Mouse (Mus musculus) kidney, postnatal 10 days (tissue): ENCODE results near the gene Rnf128.

Experiments
- DNase-seq: peaks from one replicate; pipeline ENCODE4 v3.0.0; 2021; ENCODE audit warnings: mixed read lengths

The Rnf128 gene

GRCm38 (mm10) chrX:139634758-139635157, 71.6 kb downstream of the Rnf128 start:
- DNase-seq, result no peak

DNA sequence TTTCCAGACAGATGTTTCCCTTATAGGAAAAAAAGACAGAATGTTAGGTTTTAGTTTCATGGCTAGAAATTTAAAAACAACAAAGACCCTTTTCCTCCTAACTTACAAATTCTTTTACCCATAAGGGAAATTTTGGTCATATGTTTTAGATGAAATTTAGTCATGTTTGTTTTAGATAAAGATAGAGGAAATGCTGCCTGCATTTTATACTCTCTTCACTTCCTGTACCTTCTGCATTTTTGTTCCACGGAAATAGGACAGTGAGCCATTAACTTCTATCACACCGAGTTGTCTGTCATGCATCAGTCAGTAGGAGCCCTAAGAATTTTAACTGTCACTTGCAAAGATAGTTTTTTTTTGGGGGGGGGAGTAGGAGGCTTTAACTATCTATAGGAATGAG, 76.6 kb downstream of the Rnf128 start:
- no peak for DNase-seq

DNA sequence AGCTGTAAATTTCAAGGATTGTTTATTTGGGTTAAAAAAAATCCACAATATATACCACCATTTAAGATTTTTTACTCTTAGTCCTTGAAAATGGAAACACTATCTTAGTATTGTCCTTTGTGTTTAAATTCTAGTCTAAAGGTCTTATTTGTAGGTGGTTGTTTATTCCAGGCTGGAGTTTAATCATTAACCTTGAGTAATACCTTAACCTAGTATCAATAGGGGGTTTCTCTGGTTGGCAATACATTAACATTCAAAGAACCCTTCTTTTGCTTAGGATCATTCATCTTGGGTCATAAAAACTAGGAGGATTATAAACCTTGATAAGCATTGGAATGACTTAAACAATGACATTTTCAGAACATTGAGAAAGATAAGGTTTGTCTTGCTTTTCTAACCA, 77.3 kb downstream of the Rnf128 start:
- no peak for DNase-seq

DNA sequence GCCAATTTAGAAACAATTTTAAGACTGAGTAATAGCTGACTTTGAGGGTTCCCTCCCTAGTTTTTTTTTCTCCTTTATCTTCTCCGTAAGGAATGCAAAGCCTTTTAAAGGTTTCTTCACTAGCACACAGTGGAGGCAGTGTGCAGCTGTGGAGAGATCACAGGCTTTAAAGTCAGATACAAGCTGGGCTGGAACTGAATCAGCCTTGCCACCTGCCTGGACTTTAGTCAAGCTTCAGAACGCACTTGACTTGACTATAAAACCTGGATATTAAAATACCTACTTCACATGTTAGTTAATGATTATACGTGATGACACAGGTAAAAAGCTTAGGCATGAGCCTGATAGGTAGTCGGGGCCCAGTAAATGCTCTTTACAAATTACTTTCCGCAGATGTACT, 89.1 kb downstream of the Rnf128 start:
- peak; percentile 18 for DNase-seq

GRCm38 (mm10) chrX:139653292-139653691, 90.2 kb downstream of the Rnf128 start:
- DNase-seq, result no peak

GRCm38 (mm10) chrX:139654350-139655063, 91.4 kb downstream of the Rnf128 start:
- no peak for DNase-seq

DNA sequence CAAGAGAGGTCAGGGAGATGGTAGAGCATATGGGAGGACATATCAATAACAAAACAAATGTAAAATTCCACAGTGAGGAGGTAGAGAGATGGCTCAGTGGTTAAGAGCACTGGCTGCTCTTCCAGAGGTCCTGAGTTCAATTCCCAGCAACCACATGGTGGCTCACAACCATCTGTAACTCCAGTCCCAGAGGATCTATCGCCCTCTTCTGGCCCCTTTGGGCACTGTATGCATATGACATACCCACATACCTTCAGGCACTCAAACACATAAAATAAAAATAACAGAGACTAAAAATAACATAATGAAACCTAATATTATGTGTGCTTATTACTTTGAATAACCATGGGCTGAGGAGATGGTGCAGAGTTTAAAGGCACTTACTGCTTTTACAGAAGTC, 99.0 kb downstream of the Rnf128 start:
- DNase-seq, result no peak

GRCm38 (mm10) chrX:139665829-139666228, 102.7 kb downstream of the Rnf128 start:
- peak; percentile 16 for DNase-seq

- DNase-seq, result peak; percentile 7
Measured at GRCm38 (mm10) chrX:139684410-139684774, 121.3 kb downstream of the Rnf128 start.

DNA sequence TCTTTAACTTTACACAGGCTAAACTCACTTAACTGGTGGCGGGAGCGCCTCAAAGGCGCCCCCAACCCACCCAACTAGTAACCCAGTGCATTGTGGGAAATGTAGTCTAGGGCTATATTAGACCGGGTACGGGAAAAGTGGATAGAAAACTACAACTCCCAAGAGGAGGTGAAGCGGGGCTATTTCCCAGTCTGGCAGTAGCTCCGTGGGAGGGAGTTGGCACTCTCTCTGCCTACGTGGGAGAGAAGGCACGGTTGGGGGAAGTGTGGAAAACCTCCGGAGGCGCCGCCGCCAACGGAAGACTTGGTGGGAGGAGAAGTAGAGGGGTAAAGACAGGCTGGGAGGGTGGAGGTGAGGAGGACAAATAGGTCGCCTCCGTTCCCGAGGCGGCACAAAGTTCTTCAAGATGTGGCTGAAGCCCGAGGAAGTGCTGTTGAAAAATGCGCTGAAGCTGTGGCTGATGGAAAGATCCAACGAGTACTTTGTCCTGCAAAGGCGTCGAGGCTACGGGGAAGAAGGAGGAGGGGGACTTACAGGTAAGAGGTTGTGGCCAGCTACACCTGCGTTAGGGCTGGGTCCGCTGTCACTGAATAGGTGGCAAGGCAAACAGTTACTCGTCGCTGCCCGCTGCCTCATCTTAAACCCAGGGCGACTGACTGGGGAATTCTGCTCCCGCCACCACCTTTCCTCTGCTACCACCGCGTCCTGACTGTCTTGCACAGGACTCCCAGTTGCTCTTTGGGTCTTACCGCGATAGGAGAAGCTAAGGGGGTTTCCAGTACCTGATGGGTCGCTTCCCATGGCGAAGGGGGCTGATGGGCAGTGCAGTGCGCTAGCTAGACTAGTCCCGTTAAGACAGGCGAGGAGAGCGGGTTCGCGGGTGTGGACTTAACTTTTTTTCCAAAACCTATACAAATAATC, 121.9 kb downstream of the Rnf128 start, which contains the start of gene Tbc1d8b:
Tbc1d8b (plus strand) TSS at position 222 of the 921 bp plus-strand sequence.
- DNase-seq, result peak; percentile 86

GRCm38 (mm10) chrX:139714381-139714780, 151.3 kb downstream of the Rnf128 start, which contains the start of gene Gm15013:
Gene Gm15013 (minus strand): TSS chrX:139714481.
- no peak for DNase-seq

- no peak for DNase-seq
Measured at GRCm38 (mm10) chrX:139722350-139722749, 159.2 kb downstream of the Rnf128 start.
